Mouse (Mus musculus) neural tube, embryonic 14.5 days (tissue): ENCODE data around the gene Srrm1. TPM values are rescaled to one million over a fixed set of nuclear protein-coding genes. Genes with fewer than 3 reads are reported as not detected.

Experiments used
- ATAC-seq: fragments of 200-750 bp; cut with Nextera tagmentation; 2 replicates; pipeline ENCODE4 v1.8.0; 2017; ENCODE audit warnings: low read depth, mild to moderate bottlenecking, moderate TSS enrichment, moderate library complexity
- H3K27ac ChIP-seq: fragments of 300-500 bp; sonication (generic); 2 replicates; pipeline ENCODE4 v1.5.1; 2014; ENCODE audit warnings: low read depth, mild to moderate bottlenecking, control low read depth, low read length, moderate library complexity, mixed read lengths
- H3K27me3 ChIP-seq: fragments of 300-500 bp; sonication (generic); 2 replicates; pipeline ENCODE4 v1.6.1; 2014; ENCODE audit warnings: low read length; ENCODE audit not compliant: control insufficient read depth, insufficient read depth
- H3K36me3 ChIP-seq: fragments of 300-500 bp; sonication (generic); 2 replicates; pipeline ENCODE4 v1.6.1; 2014; ENCODE audit warnings: low read length, mixed read lengths; ENCODE audit not compliant: control insufficient read depth, insufficient read depth
- H3K4me1 ChIP-seq: fragments of 300-500 bp; sonication (generic); 2 replicates; pipeline ENCODE4 v1.6.1; 2014; ENCODE audit warnings: low read length; ENCODE audit not compliant: control insufficient read depth, insufficient read depth
- H3K4me2 ChIP-seq: fragments of 300-500 bp; sonication (generic); 2 replicates; pipeline ENCODE4 v1.6.1; 2014; ENCODE audit warnings: mild to moderate bottlenecking, low read depth, low read length, control low read depth
- H3K4me3 ChIP-seq: fragments of 300-500 bp; sonication (generic); 2 replicates; pipeline ENCODE4 v1.5.1; 2014; ENCODE audit warnings: low read depth, low read length, control low read depth, mixed read lengths
- H3K9ac ChIP-seq: fragments of 300-500 bp; sonication (generic); replicated peaks from 2 replicates; pipeline ENCODE4 v1.6.1; 2014; ENCODE audit warnings: low read depth, mild to moderate bottlenecking, control low read depth, low read length, mixed read lengths
- H3K9me3 ChIP-seq: fragments of 300-500 bp; sonication (generic); 2 replicates; pipeline ENCODE4 v1.6.1; 2016; ENCODE audit warnings: low read length; ENCODE audit not compliant: control insufficient read depth
- WGBS: fragments of 180-500 bp; shearing (Covaris S2); extraction: QIAGEN DNeasy Blood & Tissue Kit; methylation state at CpG from one replicate; pipeline ENCODE4 v1.1.7; 2014; 5-methylcytosine and 5-hydroxymethylcytosine counted together
- polyA plus RNA-seq: library from polyadenylated mRNA; unstranded; fragments of >200 nt; fragmentation: Nextera tagmentation; extraction: Ambion mirVana; gene quantifications from 2 replicates; pipeline ENCODE4 v1.2.1, GENCODE M21; 2014

Gene Srrm1
- polyA plus RNA-seq, result 157 and 183 TPM in 2 replicates

- under 1% methylated on average over 69 of the region's 69 CpGs for WGBS
- no peaks in the 10 kb centered on the region for H3K36me3 ChIP-seq
- H3K27ac ChIP-seq, result peak within 1 kb of the TSS; percentile 92
Observed at GRCm38 (mm10) chr4:135353066-135353793, at the start of gene Srrm1. Srrm1 (minus strand) TSS chr4:135353321.

GRCm38 (mm10) chr4:135401881-135402280 lies 48.8 kb upstream of the Srrm1 start:
- Histone ChIP-seq H3K27me3 (peaks cover 15% of the 10 kb centered on the region), H3K4me3 (no peak overlapping the region), H3K36me3 (no peaks in the 10 kb centered on the region), H3K4me1 (0 out of 2 replicates have a peak, but pooled peaks cover 7% of the 10 kb centered on the region), H3K9ac (no peak overlapping the region), H3K4me2 (no peak overlapping the region), H3K27ac (no peak overlapping the region), H3K9me3 (no peaks in the 10 kb centered on the region)
- 21% methylated on average over 7 of the region's 7 CpGs for WGBS
- ATAC-seq, result no peak

More at GRCm38 (mm10) chr4:135353066-135353793, at the start of gene Srrm1:
- Histone ChIP-seq H3K27me3 (no peaks in the 10 kb centered on the region; the same call in 1 of the 2 replicates), H3K4me1 (peaks cover 15% of the 10 kb centered on the region), H3K9ac (peak within 1 kb of the TSS; percentile 94), H3K9me3 (no peaks in the 10 kb centered on the region), H3K4me2 (peak within 1 kb of the TSS; percentile 96), H3K4me3 (peak within 1 kb of the TSS; percentile 94)
- peak; percentile 93 for ATAC-seq

GRCm38 (mm10) chr4:135397991-135398390 lies 44.9 kb upstream of the Srrm1 start, which contains the start of gene Ncmap:
Ncmap (minus strand) TSS chr4:135398227.
- Histone ChIP-seq H3K4me1 (0 out of 2 replicates have a peak, but pooled peaks cover 7% of the 10 kb centered on the region), H3K4me3 (peak within 1 kb of the TSS; percentile 23), H3K36me3 (no peaks in the 10 kb centered on the region), H3K9me3 (no peaks in the 10 kb centered on the region), H3K27ac (no peak within 1 kb of the TSS), H3K9ac (peak within 1 kb of the TSS; percentile 34; the same call in 1 of the 2 replicates), H3K4me2 (peak within 1 kb of the TSS; percentile 47), H3K27me3 (peaks cover 19% of the 10 kb centered on the region)
- WGBS, result under 1% methylated on average over 24 of the region's 29 CpGs
- ATAC-seq, result no peak

GRCm38 (mm10) chr4:135397551-135397950 lies 44.4 kb upstream of the Srrm1 start:
- no peak overlapping the region for H3K27ac ChIP-seq
- H3K27me3 ChIP-seq, result peaks cover 19% of the 10 kb centered on the region
- 2% methylated on average over 16 of the region's 16 CpGs for WGBS
- 0 out of 2 replicates have a peak, but pooled peaks cover 7% of the 10 kb centered on the region for H3K4me1 ChIP-seq
- peak overlapping the region; percentile 47 for H3K4me2 ChIP-seq
- H3K9me3 ChIP-seq, result no peaks in the 10 kb centered on the region
- H3K36me3 ChIP-seq, result no peaks in the 10 kb centered on the region
- peak overlapping the region; percentile 34; the same call in 1 of the 2 replicates for H3K9ac ChIP-seq
- ATAC-seq, result no peak
- H3K4me3 ChIP-seq, result peak overlapping the region; percentile 23

- 93% methylated on average over 5 of the region's 5 CpGs for WGBS
- Histone ChIP-seq H3K9me3 (no peaks in the 10 kb centered on the region), H3K4me3 (no peak overlapping the region), H3K4me1 (0 out of 2 replicates have a peak, but pooled peaks cover 7% of the 10 kb centered on the region), H3K36me3 (no peaks in the 10 kb centered on the region), H3K27me3 (peaks cover 19% of the 10 kb centered on the region), H3K9ac (no peak overlapping the region), H3K27ac (no peak overlapping the region), H3K4me2 (no peak overlapping the region)
- ATAC-seq, result no peak
Observed at GRCm38 (mm10) chr4:135396303-135396702, 43.2 kb upstream of the Srrm1 start.

- no peaks in the 10 kb centered on the region for H3K36me3 ChIP-seq
- no peak overlapping the region for H3K4me2 ChIP-seq
- no peaks in the 10 kb centered on the region for H3K9me3 ChIP-seq
- no peak overlapping the region for H3K9ac ChIP-seq
- H3K27me3 ChIP-seq, result peaks cover 19% of the 10 kb centered on the region
- no peak for ATAC-seq
- H3K27ac ChIP-seq, result no peak overlapping the region
- no peak overlapping the region for H3K4me3 ChIP-seq
- 0 out of 2 replicates have a peak, but pooled peaks cover 7% of the 10 kb centered on the region for H3K4me1 ChIP-seq
- WGBS, result 81% methylated on average over 4 of the region's 4 CpGs
Observed at GRCm38 (mm10) chr4:135395375-135395774, 42.3 kb upstream of the Srrm1 start.

GRCm38 (mm10) chr4:135394666-135395065 lies 41.5 kb upstream of the Srrm1 start:
- H3K4me1 ChIP-seq, result 0 out of 2 replicates have a peak, but pooled peaks cover 7% of the 10 kb centered on the region
- H3K27me3 ChIP-seq, result peaks cover 19% of the 10 kb centered on the region
- H3K4me2 ChIP-seq, result no peak overlapping the region
- H3K4me3 ChIP-seq, result no peak overlapping the region
- H3K36me3 ChIP-seq, result no peaks in the 10 kb centered on the region
- H3K9ac ChIP-seq, result no peak overlapping the region
- no peak overlapping the region for H3K27ac ChIP-seq
- ATAC-seq, result no peak
- 85% methylated on average over 7 of the region's 7 CpGs for WGBS
- no peaks in the 10 kb centered on the region for H3K9me3 ChIP-seq

GRCm38 (mm10) chr4:135393381-135393780 lies 40.3 kb upstream of the Srrm1 start:
- Histone ChIP-seq H3K36me3 (no peaks in the 10 kb centered on the region), H3K4me2 (no peak overlapping the region), H3K27ac (no peak overlapping the region), H3K9ac (no peak overlapping the region), H3K4me1 (0 out of 2 replicates have a peak, but pooled peaks cover 7% of the 10 kb centered on the region), H3K27me3 (peaks cover 12% of the 10 kb centered on the region), H3K4me3 (no peak overlapping the region), H3K9me3 (no peaks in the 10 kb centered on the region)
- ATAC-seq, result no peak
- WGBS, result 74% methylated on average over 6 of the region's 6 CpGs

GRCm38 (mm10) chr4:135392801-135393200 lies 39.7 kb upstream of the Srrm1 start:
- H3K36me3 ChIP-seq, result no peaks in the 10 kb centered on the region
- H3K4me2 ChIP-seq, result no peak overlapping the region
- H3K9ac ChIP-seq, result no peak overlapping the region
- H3K9me3 ChIP-seq, result no peaks in the 10 kb centered on the region
- H3K4me1 ChIP-seq, result 0 out of 2 replicates have a peak, but pooled peaks cover 2% of the 10 kb centered on the region
- no peak overlapping the region for H3K4me3 ChIP-seq
- peaks cover 8% of the 10 kb centered on the region for H3K27me3 ChIP-seq
- ATAC-seq, result no peak
- 73% methylated on average over 3 of the region's 3 CpGs for WGBS
- no peak overlapping the region for H3K27ac ChIP-seq
